Mouse (Mus musculus) layer of hippocampus, postnatal 14 days (tissue): ENCODE measurements around the gene Tchhl1. TPM values are rescaled to one million over a fixed set of nuclear protein-coding genes. Genes with fewer than 3 reads are reported as not detected.

ENCODE experiments used
- DNase-seq, 2 experiments: peaks; one replicate each; pipeline ENCODE4 v3.0.0; 2021 to 2022; ENCODE audit warnings: low spot score in 2 of 2, mixed read lengths in 1 of 2
- microRNA-seq, 2 experiments: library from miRNA; unstranded; fragments of <30 nt; microRNA quantifications; one replicate each; pipeline ENCODE4 v1.2.0; 2021
- total RNA-seq, 2 experiments: library from RNA; stranded (reverse); gene quantifications; 2 replicates each; pipeline ENCODE4 v1.2.3; 2021

Tchhl1 gene
- total RNA-seq, 2 experiments from 2014 or later, result not detected

DNA sequence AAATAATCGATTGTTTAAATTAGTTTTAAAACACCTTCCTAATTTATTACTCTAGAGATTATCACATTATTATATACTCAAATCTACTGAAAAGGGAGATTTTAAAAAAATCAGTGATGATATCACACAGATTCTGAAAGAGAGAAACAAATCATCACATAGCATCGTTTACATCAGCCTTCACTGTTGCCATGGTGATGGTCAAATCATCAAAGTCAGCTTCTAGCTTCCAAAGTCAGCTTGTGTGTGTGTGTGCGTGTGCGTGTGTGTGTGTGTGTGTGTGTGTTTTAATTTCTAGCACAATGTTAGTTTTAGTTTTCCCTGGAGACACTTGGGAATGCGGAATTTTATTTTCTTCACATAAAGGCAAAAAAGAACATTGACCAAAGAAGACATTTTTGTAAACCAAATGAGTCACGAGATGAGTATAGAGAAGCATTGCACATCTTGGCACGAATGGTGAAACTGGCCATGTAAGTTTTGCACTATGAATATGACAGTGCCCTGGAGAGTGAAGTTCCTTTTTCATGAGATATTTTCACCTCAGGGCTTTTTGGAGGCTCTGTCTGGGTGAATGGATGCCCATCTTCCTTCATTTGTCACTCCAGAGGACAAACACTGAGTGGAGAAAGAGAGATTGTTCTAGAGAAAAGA is 36.1 kb downstream of the Tchhl1 start:
- DNase-seq, result no peak

DNA sequence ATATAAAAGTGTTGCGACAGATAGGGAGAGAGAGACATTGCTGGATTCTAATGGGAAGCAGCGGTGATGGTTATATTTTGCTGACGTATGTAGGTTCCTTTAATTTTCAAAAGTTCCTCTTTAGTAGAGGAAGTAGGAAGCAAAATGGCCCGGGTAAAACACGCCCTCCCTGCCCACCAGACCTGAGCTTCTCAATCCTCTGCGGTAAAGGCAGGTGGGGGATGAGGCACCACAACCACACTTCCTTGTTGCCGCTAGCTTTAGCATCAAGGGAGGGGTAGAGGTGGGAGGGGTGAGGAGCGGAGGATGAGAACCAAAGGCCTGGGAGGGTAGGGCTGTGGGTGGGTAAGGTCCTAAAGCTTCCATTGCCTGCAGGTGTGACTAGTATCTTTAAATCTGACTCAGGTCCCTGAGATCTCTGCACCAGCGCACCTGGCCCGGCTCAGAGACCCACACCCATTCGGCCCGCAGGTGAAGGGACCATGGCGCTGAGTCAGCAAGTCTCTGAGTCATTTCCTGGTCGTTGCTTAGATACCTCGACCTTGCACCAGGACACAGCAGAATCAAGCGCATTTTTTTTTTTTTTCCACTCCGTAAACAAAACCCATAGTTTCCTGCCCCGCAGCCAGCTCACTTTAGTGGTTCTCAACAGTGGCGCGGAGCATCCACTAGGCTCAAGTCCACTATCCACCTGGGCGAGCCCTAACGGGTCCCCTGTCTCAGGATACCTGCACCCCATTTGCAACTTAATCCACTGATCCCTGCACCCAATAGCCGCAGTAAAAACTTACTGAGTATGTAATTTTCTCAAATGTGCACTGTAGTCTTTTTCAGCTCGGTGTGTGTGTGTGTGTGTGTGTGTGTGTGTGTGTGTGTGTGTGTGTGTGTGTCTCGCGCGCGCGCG is 37.7 kb downstream of the Tchhl1 start:
- DNase-seq, result no peak

DNA sequence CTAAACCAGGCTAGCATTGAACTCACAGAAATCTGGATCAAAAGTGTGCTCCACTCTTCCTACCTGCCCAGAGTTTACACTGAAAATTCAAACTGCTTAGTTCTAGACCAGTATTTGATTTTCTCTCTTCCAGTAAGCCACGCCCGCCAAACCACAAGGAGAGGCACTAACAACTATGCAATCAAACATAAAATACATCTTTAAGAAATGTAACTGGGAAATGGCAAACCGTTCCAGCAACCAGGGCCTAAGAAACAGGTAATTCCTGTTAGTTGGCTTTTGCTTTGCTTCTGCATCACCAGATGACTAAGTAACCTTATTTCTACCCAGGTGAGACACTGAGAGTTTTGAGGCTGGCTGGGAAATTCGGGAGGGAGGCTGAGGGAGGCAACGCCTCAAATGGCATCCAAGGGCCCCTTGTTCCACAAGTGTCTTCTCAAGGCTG is 38.3 kb downstream of the Tchhl1 start:
- DNase-seq, result no peak

DNA sequence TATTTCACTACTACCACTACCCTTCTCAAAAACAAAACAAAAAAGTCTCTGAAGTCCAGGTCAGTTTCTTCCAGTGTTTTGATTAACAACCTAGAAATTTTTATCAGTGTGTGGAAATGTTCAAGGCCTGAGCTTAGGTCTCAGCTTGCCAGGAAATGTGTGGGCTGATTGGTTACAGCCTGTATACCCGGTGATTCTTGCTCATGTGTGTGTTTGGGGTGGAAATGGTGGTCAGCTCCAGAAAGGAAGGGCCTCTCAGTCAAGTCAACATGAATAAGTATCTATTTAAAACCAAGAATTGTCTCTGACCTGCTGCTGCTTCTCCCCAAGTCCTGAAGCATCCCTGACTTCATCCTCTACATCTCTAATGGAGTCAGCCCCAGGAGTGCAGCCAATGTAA is 40.7 kb downstream of the Tchhl1 start:
- no peak for DNase-seq

DNA sequence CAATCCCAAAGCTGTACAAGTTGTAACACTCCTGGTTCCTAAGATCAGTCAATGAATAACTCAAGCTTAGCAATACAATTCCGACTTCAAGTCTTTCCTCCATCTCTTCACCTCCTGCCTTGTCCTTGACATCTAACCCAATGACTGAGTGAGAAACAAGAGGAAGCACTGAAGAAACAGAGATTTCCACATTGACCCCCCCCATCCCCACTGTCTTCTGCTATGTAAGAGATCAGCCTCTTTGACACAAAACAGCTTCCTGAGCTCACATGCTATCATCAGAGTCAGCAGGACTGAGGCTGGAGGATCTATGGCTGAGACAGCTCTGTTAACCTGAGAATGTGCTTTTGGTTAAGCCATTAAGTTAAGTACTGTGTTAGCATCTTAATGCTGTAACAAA is 42.5 kb downstream of the Tchhl1 start:
- DNase-seq, result no peak

DNA sequence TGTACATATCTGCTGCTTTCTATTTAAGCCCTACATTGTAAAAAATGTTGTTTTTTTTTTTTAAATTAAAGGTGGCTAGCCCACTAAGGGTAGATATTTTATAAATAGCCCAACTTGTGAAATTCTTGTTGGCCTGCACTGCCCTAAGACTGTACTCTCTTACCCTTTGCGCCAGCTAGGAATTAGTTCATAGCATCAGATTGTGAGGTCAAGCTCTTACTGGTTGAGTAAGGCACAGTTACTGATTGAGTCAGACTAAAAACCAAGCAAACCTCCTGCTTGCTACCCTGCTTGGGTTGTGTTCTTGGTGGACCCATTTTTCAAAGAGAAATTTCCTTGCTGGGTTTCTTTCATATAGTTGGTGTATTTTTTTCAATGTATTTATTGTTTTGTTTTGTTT is 43.2 kb downstream of the Tchhl1 start:
- DNase-seq, result no peak

DNA sequence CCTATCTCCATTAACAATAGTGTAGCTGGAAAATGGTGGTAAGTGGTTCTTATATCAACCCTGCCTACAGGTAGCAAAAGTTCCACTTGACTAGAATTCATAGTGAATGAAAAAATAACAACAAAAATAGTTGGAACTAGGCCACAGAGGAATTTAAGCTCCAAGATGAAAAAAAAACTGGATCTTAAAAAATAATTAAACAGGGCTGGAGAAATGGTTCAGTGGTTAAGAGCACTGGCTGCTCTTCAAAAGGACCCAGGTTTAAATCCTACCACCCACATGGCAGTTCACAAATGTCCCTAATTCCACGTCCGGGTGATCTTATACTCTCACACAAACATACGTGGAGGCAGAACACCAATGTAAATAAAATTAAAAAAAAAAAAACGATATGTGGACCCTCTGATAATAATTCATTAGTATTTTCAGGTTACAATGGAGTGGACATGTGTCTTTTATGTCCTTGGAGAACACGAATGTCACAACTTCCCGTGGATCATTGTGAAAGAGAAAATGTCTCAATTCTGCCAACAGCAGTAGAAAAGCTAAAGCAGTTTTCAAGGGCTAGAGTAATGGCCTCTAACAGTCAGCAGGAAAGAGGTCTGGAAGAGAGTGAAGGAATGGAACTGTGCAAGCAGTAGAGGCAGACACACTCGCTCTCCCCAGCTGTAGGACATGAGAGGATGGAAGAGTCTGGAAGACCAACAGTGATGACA is 44.0 kb downstream of the Tchhl1 start:
- DNase-seq, result no peak

DNA sequence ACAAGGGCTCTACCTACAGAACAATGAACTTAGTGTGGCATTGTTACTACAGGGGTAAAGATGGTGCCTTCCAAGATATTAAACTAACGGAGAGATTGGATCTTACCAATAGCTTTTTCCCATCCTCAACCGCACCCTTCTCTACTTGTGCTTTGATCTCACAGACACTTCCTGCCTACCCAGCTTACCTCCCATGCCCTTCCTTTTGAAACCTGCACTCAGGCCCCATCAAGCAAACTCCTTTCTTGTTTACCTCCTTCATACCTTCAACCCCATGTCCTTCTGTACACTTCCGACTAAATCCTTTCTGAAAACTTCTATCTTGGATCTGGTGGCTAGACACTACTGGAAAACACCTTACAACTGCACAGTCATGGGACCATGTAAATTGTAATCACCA is 46.1 kb downstream of the Tchhl1 start:
- DNase-seq, result no peak

DNA sequence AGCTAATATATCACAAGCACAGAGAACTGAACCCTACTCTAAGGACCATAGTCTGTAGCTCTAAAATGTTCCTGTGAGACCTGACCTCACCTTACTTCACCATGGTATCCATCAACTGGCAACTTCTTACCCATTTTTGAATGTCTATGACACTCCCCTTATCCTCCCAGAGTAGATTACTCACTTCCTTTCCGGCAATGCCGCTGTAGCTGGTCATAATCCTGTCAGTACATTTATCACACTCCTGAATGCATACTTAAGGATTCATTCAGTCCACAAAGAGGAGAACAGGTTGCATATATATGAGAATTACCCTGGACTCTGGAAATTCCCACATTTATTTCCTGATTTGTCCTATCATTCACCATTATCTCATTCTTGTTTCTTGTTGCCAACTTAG is 48.8 kb downstream of the Tchhl1 start:
- no peak for DNase-seq

DNA sequence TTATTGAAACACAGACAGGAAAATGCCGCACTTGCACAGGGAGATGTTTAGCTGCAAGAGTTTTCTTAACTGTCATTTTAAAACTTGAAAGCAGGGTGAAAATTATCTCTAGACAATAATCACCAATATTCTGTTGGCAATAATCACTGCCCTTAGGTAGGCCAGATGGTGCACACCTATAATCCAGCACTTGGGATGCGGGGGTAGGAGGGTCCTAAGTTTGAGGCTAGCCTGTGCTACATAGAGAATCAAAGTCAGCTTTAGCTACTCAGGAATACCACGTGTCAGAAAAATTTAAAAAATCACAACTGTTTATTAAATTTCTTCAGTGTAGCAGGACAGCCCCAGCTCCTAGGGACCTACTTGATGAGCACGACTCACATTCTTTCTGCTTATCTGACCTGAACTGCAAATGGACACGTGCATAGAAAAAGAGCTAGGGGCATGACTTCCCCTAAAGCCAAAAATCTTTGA is 51.3 kb downstream of the Tchhl1 start:
- DNase-seq, result no peak

DNA sequence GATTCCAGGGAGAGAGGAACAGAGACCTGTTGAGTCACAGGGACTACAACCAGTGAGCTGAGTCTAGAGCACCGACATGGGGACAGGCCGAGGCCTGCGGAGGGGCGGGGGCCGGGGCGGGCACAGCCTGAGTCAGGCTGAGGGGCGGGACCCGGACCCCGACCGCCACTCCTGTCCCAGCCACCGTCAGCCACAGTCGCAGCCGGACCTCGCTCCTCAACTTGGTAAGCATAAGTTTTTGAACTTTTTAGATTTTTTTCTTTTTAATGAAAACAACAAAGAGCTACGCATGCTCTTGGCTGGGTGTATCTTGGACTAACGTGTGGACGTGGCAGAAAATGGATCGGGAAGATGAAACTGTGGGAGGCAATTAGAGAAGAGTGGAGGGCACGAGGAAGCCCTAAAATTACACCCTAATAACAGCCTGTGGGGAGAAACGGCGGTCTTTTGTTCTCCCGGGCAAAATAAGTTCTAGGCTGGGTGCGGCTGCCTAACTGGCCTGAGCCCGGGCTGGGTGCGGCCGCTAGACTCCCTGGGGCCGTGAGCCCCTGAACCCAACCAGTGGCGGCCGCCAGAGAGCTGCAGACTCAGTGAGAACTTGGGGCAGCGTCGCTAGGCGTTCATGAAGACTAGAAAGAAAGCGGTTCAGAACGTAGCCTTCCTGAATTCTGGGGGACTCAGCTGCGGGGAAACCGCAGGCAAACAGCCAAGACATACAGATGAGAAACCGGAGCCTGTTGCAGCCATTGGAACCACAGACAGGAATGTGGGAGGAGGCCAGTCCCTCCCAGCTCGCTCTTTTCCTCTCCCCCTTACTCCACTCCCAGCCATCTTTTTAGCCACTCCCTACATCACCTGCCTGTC is 52.0 kb downstream of the Tchhl1 start, which contains the start of gene S100a11:
Gene S100a11 (plus strand): TSS at position 159 of the 864 bp plus-strand sequence.
- DNase-seq, result peak in 1 of 2 experiments; percentile 2

Small RNA genes lying within 50 kb of the gene (microRNA-seq; reads per million reads assigned to microRNA genes)
- 0 reads per million in 2 experiments for gene Gm22752

Other genes with a start within 250 kb of the Tchhl1 start
- not detected for gene Flg, start 195.2 kb upstream of the Tchhl1 start, total RNA-seq
- gene Hrnr, start 149.0 kb upstream of the Tchhl1 start, total RNA-seq, result not detected
- not detected for gene Rptn, start 75.1 kb upstream of the Tchhl1 start, total RNA-seq
- gene Tchh, start 26.4 kb upstream of the Tchhl1 start, total RNA-seq, result 1 to 10 TPM in 1 of 2 experiments, under 1 TPM in 1; 0.90 to 1.0 TPM
- gene S100a11, start 51.7 kb downstream of the Tchhl1 start, total RNA-seq, result 10 to 100 TPM; 11.8 to 17.4 TPM
- 10 to 100 TPM; 31.1 to 34.9 TPM for gene S100a10, start 86.3 kb downstream of the Tchhl1 start, total RNA-seq
- gene Tdpoz2, start 183.9 kb downstream of the Tchhl1 start, total RNA-seq, result not detected
- gene Tdpoz1, start 207.6 kb downstream of the Tchhl1 start, total RNA-seq, result not detected
- gene Gm37596, start 224.3 kb downstream of the Tchhl1 start, total RNA-seq, result not detected